Mouse (Mus musculus) effector memory CD4-positive, alpha-beta T cell, adult 5 months (primary cell): ENCODE data around the gene Slc16a7. TPM values are rescaled to one million over a fixed set of nuclear protein-coding genes. Genes with fewer than 3 reads are reported as not detected.

ENCODE experiments used
- polyA plus RNA-seq: library from polyadenylated mRNA; unstranded; fragments of 100-300 nt; shearing (Covaris generic); gene quantifications from one replicate; pipeline ENCODE4 v1.2.1, GENCODE M21; 2017

The Slc16a7 gene
- polyA plus RNA-seq: not detected

GRCm38 (mm10) chr10:125388876-125389786 is at the start of gene Slc16a7:
Gene Slc16a7 (minus strand): TSS chr10:125389465.

